Mouse (Mus musculus): ENCODE measurements around the gene Hist1h2ae. TPM values are rescaled to one million over a fixed set of nuclear protein-coding genes. Genes with fewer than 3 reads are reported as not detected.
A peak's percentile ranks its signal among the peaks of the same experiment; 100 is the strongest.

Hist1h2ae gene
- polyA plus RNA-seq (2015; fragmentation: Nextera tagmentation; extraction: Ambion mirVana), result 33.5 and 42.7 TPM in 2 replicates

DNA sequence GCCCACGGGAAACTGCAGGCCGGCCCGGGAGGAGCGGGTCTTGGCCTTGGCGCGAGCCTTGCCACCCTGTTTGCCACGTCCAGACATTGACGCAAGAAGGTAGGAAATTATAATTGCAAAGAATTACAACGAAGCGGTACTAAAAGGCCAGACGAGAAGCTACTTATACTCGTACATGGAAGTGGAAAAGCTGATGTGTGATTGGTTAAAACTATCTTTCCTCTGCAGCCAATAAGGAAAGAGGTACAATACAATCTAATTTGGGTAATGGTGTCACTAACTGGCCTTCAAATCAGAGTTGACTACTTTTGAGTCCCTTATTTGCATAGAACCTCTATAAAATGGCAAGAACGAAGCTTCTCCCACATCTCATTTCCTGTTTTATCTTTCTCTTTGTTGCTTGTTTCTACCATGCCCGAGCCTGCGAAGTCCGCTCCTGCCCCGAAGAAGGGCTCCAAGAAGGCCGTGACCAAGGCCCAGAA is at the start of gene Hist1h2ae, which contains the start of gene Hist1h2bg:
Hist1h2ae (minus strand) TSS at position 199 of the 482 bp plus-strand sequence.
Hist1h2bg (plus strand) TSS at position 375 of the 482 bp plus-strand sequence.
- peaks cover 31% of the 10 kb centered on the region for H3K4me1 ChIP-seq
- no peaks in the 10 kb centered on the region for H3K27me3 ChIP-seq (replicated peaks)
- peak; percentile 78 for ATAC-seq (ENCODE audit: extremely low read depth, insufficient number of reproducible peaks, low FRiP score, low TSS enrichment)
- WGBS, result under 1% methylated on average over 18 of the region's 18 CpGs
- H3K4me2 ChIP-seq, result peak within 1 kb of the TSS; percentile 80
- no peaks in the 10 kb centered on the region for H3K36me3 ChIP-seq
- peak within 1 kb of the TSS; percentile 57 for H3K4me3 ChIP-seq
- peak within 1 kb of the TSS; percentile 89 for H3K9ac ChIP-seq
- H3K9me3 ChIP-seq, result no peaks in the 10 kb centered on the region
- H3K27ac ChIP-seq (replicated peaks), result peak within 1 kb of the TSS; percentile 96

DNA sequence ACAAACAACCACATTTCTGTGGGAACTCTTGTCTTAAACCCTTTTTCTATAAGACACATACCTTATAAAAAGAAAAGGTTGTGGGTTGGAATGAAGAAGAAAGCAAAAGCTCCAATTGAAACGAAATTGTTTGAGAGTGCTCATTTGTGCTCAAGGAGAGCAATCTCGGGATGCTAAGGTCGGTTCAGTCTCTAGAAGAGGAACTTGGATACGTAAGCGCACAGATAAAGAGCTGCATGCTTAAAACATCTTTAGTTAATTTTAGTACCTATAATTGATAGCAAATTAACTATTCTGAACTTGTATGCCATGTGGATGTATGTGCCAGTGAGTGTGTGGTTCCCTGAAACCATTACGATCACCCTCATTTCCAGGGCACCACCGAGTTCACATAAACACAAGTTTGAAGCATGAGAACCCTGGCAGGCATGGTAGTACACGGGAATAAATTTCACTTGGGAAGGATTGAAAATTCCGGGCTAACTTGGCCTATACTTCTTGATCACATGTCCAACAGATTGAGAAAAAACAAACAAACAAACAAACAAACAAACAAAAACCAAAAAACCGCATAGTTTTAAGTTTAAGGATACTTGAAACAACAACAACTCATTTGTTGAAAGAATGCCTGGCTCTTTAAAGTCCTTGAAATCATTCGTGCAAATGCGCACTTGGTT is 49.2 kb upstream of the Hist1h2ae start:
- peak overlapping the region; percentile 81 for H3K9ac ChIP-seq
- H3K4me1 ChIP-seq, result peaks cover 14% of the 10 kb centered on the region
- no peak for ATAC-seq (ENCODE audit: extremely low read depth, insufficient number of reproducible peaks, low FRiP score, low TSS enrichment)
- H3K4me3 ChIP-seq, result peak overlapping the region; percentile 74
- H3K4me2 ChIP-seq, result peak overlapping the region; percentile 98
- no peaks in the 10 kb centered on the region for H3K27me3 ChIP-seq (replicated peaks)
- H3K27ac ChIP-seq (replicated peaks), result peak overlapping the region; percentile 95
- H3K9me3 ChIP-seq, result no peaks in the 10 kb centered on the region
- no peaks in the 10 kb centered on the region for H3K36me3 ChIP-seq
- 50% methylated on average over 12 of the region's 12 CpGs for WGBS

DNA sequence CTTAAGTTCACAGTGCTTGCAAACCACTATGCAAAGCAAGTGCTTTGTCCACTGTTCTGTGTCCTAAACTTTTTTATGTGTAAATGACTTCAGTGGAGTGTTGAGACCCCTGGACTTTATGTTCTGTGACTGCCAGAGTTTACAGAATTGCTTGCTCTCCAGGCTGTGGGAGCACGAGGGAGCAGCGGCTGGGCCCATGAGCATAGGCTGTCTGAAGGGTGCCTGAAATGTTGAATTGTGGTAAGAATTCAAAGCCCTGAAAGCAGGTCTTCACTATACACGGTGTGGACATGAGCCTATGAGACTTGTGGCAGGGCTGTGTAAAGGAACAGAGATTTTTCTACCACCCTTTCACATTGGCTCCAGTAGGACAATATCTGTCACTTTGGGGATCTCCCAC is 40.6 kb upstream of the Hist1h2ae start:
- no peak overlapping the region for H3K9ac ChIP-seq
- H3K27ac ChIP-seq (replicated peaks), result no peak overlapping the region
- H3K27me3 ChIP-seq (replicated peaks), result no peaks in the 10 kb centered on the region
- WGBS, result 85% methylated on average over 3 of the region's 3 CpGs
- no peaks in the 10 kb centered on the region for H3K36me3 ChIP-seq
- H3K9me3 ChIP-seq, result no peaks in the 10 kb centered on the region
- H3K4me1 ChIP-seq, result no peaks in the 10 kb centered on the region
- H3K4me2 ChIP-seq, result no peak overlapping the region
- H3K4me3 ChIP-seq, result no peak overlapping the region
- ATAC-seq (ENCODE audit: extremely low read depth, insufficient number of reproducible peaks, low FRiP score, low TSS enrichment), result no peak

DNA sequence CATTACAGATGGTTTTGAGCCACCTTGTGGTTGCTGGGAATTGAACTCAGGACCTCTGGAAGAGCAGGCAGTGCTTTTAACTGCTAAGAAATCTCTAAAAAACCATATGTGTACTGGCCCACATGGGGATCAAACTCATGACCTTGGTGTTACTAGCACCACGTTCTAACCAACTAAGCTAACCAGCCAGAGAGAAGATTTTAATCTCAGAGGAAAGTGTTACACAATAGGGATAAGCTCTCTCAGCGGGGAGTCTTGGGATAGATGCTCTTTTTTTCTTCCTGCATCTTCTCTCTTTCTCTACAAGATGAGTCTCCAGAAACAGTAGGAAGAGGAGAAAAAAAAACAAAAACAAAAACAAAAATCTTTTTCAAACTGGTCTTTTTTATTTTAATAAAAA is 39.4 kb upstream of the Hist1h2ae start:
- Histone ChIP-seq H3K4me3 (no peak overlapping the region), H3K27me3 (replicated peaks) (no peaks in the 10 kb centered on the region), H3K9me3 (no peaks in the 10 kb centered on the region), H3K27ac (replicated peaks) (no peak overlapping the region), H3K4me2 (no peak overlapping the region), H3K4me1 (no peaks in the 10 kb centered on the region), H3K9ac (no peak overlapping the region), H3K36me3 (no peaks in the 10 kb centered on the region)
- WGBS, result 58% methylated on average over 2 of the region's 2 CpGs
- no peak for ATAC-seq (ENCODE audit: extremely low read depth, insufficient number of reproducible peaks, low FRiP score, low TSS enrichment)

DNA sequence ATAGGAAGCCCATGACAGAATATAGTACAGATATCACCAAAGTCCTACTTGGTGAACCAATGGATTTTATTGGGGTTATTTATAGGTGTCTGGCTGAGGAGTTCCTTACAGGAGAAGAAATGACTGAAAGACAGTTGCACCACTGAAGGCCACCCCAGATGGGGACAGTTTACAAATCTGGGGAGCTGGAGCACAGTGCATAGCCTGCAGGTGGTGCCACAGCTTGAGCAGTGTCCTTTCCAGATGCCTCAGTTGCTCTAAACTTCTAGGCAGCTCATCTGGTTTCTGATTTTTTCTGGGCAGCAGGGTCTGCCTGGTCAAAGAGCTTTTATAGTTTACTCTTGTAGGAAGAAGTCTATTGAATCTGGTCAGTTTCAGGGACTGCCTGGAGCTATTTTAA is 38.8 kb upstream of the Hist1h2ae start:
- Histone ChIP-seq H3K9me3 (no peaks in the 10 kb centered on the region), H3K4me3 (no peak overlapping the region), H3K4me2 (no peak overlapping the region), H3K27me3 (replicated peaks) (no peaks in the 10 kb centered on the region), H3K27ac (replicated peaks) (no peak overlapping the region), H3K9ac (no peak overlapping the region), H3K4me1 (no peaks in the 10 kb centered on the region), H3K36me3 (no peaks in the 10 kb centered on the region)
- ATAC-seq (ENCODE audit: extremely low read depth, insufficient number of reproducible peaks, low FRiP score, low TSS enrichment), result no peak

DNA sequence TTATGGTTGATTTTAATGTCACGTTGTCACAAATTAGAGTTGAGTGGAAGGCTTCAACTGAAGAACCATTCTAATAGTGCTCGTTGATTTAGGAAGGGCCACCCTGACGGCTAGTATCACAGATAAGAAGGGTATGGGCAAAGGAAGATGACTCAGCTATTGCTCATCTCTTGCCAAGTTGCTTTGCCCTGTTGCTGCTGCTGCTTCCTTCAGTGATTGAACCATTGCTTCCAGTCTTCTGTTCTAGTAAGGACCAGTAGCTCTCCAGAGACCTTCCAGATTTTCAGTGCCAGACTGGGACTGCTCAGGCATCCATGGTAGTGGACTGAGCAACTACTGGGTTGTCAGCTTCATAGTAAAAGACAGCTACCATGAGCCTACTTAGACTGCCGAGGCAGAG is 38.2 kb upstream of the Hist1h2ae start:
- Histone ChIP-seq H3K27me3 (replicated peaks) (no peaks in the 10 kb centered on the region), H3K27ac (replicated peaks) (no peak overlapping the region), H3K4me2 (no peak overlapping the region), H3K9me3 (no peaks in the 10 kb centered on the region), H3K4me3 (no peak overlapping the region), H3K36me3 (no peaks in the 10 kb centered on the region), H3K9ac (no peak overlapping the region), H3K4me1 (no peaks in the 10 kb centered on the region)
- WGBS, result 56% methylated on average over 4 of the region's 4 CpGs
- no peak for ATAC-seq (ENCODE audit: extremely low read depth, insufficient number of reproducible peaks, low FRiP score, low TSS enrichment)

DNA sequence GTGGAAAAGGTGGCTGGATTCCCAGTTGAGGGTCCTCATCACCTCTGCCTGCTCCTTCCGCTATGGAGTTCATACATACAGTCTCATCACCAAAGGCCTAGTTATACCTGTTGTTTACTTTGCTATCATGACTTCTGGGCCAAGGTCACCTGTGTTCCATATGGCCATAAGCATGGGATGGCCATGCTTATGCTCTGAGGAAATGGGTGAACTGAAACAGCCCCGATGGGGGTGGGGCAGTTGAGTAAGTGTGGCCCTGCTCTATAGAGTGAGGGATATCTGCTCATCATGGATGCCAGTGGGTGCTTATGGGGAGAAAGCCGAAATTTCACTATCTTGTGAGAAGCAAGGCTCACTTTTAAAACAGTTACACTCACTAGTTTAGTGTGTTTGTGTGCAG is 34.0 kb upstream of the Hist1h2ae start:
- Histone ChIP-seq H3K4me1 (no peaks in the 10 kb centered on the region), H3K4me3 (no peak overlapping the region), H3K36me3 (no peaks in the 10 kb centered on the region), H3K9me3 (no peaks in the 10 kb centered on the region), H3K4me2 (no peak overlapping the region), H3K27me3 (replicated peaks) (no peaks in the 10 kb centered on the region), H3K27ac (replicated peaks) (no peak overlapping the region), H3K9ac (no peak overlapping the region)
- no peak for ATAC-seq (ENCODE audit: extremely low read depth, insufficient number of reproducible peaks, low FRiP score, low TSS enrichment)
- 79% methylated on average over 3 of the region's 3 CpGs for WGBS

DNA sequence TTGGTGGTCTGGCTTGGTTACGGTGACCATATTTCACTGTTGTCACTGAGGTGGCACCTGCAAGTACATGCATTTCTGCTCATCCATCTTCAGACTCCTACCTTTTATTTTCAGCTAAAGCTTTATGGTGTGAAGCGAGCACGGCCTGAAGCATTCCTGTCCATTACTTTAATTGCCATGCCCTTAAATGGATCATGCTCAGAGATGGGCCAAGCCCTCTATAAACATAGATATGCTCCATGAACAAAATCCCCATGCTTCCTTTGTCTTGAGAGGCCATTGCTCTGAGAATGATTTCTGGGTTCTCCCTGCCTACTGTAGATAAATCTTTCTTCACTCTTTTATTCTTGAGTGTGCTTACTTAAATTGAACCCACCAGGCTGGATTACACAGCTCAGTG is 33.4 kb upstream of the Hist1h2ae start:
- Histone ChIP-seq H3K27me3 (replicated peaks) (no peaks in the 10 kb centered on the region), H3K36me3 (no peaks in the 10 kb centered on the region), H3K9me3 (no peaks in the 10 kb centered on the region), H3K4me1 (no peaks in the 10 kb centered on the region), H3K4me3 (no peak overlapping the region), H3K9ac (no peak overlapping the region), H3K27ac (replicated peaks) (no peak overlapping the region), H3K4me2 (no peak overlapping the region)
- ATAC-seq (ENCODE audit: extremely low read depth, insufficient number of reproducible peaks, low FRiP score, low TSS enrichment), result no peak
- 76% methylated on average over 3 of the region's 3 CpGs for WGBS

DNA sequence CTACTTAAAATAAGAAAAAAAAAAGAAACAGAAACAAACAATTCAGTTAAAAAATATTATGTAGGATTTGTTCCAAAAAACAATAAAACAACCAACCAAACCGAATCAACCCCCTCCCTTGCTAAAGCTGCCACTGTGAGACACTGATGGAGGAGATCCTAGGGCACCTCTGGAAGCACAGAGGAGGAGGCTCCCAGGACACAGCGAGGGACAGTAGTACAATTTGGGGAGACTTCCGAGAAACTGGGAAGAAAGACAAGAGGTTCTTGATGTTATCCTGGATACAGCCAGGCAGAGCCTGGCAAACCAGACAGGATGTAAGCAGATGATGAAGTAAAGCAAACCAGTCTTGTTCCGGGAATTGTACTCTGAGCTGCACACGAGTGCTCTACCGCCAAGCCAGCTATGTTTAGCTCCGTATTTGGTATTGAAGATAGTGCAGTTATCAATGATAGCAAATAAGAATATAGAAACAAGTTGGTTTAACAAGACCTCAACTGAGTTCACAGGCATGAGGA is 32.2 kb upstream of the Hist1h2ae start:
- no peak overlapping the region for H3K4me2 ChIP-seq
- no peaks in the 10 kb centered on the region for H3K36me3 ChIP-seq
- no peaks in the 10 kb centered on the region for H3K9me3 ChIP-seq
- no peak overlapping the region for H3K4me3 ChIP-seq
- WGBS, result 47% methylated on average over 7 of the region's 7 CpGs
- no peaks in the 10 kb centered on the region for H3K27me3 ChIP-seq (replicated peaks)
- no peak overlapping the region for H3K27ac ChIP-seq (replicated peaks)
- ATAC-seq (ENCODE audit: extremely low read depth, insufficient number of reproducible peaks, low FRiP score, low TSS enrichment), result no peak
- H3K9ac ChIP-seq, result no peak overlapping the region
- no peaks in the 10 kb centered on the region for H3K4me1 ChIP-seq

DNA sequence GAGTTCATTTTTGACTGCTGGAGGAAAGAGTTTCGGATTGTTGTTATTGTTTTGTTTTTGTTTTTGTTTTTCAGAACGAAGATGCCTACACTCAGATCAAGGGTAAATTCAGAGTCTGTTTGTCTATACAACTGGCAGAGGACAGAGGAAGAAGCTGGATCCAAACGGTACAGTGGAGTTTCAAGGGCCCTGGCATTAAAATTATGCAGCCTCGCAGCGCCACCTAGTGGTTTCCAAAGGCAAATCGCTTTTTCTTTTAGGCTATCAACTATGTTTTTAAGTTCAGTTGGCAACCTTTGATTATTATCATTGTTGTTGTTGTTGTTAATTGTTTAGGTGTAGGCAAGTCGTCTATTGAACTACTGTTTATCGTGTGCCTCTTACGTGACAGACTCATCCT is 26.9 kb upstream of the Hist1h2ae start:
- Histone ChIP-seq H3K27me3 (replicated peaks) (no peaks in the 10 kb centered on the region), H3K4me3 (no peak overlapping the region), H3K36me3 (no peaks in the 10 kb centered on the region), H3K27ac (replicated peaks) (no peak overlapping the region), H3K4me1 (peaks cover 14% of the 10 kb centered on the region), H3K9ac (no peak overlapping the region), H3K4me2 (no peak overlapping the region), H3K9me3 (no peaks in the 10 kb centered on the region)
- WGBS, result 7% methylated on average over 9 of the region's 9 CpGs
- no peak for ATAC-seq (ENCODE audit: extremely low read depth, insufficient number of reproducible peaks, low FRiP score, low TSS enrichment)

DNA sequence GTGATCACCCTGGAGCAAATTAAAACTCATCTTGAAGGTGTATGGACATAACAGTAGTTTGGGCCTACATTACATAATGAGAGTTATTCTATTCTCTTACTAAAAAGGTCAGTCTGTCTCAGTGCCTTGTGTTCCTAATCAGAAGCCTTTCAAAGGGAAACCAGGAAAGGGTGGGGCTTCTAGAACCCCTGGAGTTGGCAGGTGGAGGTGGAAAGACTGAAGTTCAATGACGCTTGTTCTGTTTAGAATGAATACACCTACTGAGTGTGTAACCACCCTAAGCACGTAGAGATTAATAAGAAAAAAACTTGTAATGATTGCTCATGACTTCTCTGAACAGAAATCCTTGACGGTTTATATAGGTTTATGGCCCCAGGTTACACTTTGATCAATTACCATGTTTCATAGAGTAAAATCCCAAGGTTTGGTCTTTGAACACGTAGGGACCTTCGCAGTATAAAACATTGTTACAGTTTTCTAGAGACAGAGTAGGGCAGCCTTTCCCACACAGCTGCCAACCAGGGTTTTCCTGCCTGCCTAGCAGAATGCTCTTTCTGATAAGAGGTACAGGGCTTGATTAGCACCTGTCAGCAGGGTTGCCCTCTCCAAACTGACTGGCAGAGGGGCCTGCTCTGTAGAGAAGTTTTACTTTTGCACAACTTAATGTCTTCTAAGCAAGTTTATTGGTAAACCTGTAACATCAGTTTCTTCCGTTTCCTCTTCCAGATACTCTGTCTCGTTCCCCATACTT is 24.8 kb upstream of the Hist1h2ae start:
- H3K27ac ChIP-seq (replicated peaks), result 0 out of 2 replicates have a peak overlapping the region, but pooled peaks have one; percentile 28
- 75% methylated on average over 7 of the region's 7 CpGs for WGBS
- H3K4me2 ChIP-seq, result no peak overlapping the region
- no peaks in the 10 kb centered on the region for H3K9me3 ChIP-seq
- peaks cover 15% of the 10 kb centered on the region for H3K4me1 ChIP-seq
- no peaks in the 10 kb centered on the region for H3K27me3 ChIP-seq (replicated peaks)
- H3K4me3 ChIP-seq, result no peak overlapping the region
- no peak overlapping the region for H3K9ac ChIP-seq
- no peak for ATAC-seq (ENCODE audit: extremely low read depth, insufficient number of reproducible peaks, low FRiP score, low TSS enrichment)
- no peaks in the 10 kb centered on the region for H3K36me3 ChIP-seq

Data from heart, embryonic 13.5 days (tissue).